Mouse (Mus musculus) myocyte (in vitro differentiated cells): Measurements from ENCODE around the gene Cd160.

Experiments
- CEBPB ChIP-seq: IDR thresholded peaks from 2 replicates; pipeline ENCODE4 v1.6.1; 2011; ENCODE audit warnings: mild to moderate bottlenecking, moderate library complexity; ENCODE audit not compliant: poor library complexity, insufficient read depth, severe bottlenecking
- E2F4 ChIP-seq: IDR thresholded peaks from one replicate; pipeline ENCODE4 v1.6.1; 2011; ENCODE audit warnings: mild to moderate bottlenecking, control low read depth, moderate library complexity; ENCODE audit not compliant: insufficient read depth
- MAX ChIP-seq: IDR thresholded peaks from one replicate; pipeline ENCODE4 v1.6.1; 2011; ENCODE audit warnings: low read depth, mild to moderate bottlenecking, control low read depth
- MYOD1 ChIP-seq, 3 experiments: IDR thresholded peaks; one replicate each; pipeline ENCODE4 v1.6.1; 2011; ENCODE audit warnings: control low read depth in 2 of 3, low read depth in 2 of 3, mild to moderate bottlenecking in 2 of 3, moderate library complexity in 1 of 3; ENCODE audit not compliant: insufficient read length in 2 of 3, control insufficient read depth in 1 of 3
- MYOG ChIP-seq, 3 experiments: IDR thresholded peaks; one replicate each; pipeline ENCODE4 v1.6.1; 2011; ENCODE audit warnings: control low read depth in 2 of 3, low read depth in 2 of 3, mild to moderate bottlenecking in 2 of 3; ENCODE audit not compliant: insufficient read length in 2 of 3, control insufficient read depth in 1 of 3, insufficient read depth in 1 of 3
- POLR2A ChIP-seq: IDR thresholded peaks from one replicate; pipeline ENCODE4 v1.6.1; 2011; ENCODE audit warnings: low read depth, mild to moderate bottlenecking, control low read depth, moderate library complexity; ENCODE audit not compliant: insufficient read length
- POLR2AphosphoS2 ChIP-seq: IDR thresholded peaks from one replicate; pipeline ENCODE4 v1.6.1; 2011; ENCODE audit warnings: low read depth, control low read depth; ENCODE audit not compliant: insufficient read length
- TCF12 ChIP-seq: IDR thresholded peaks from one replicate; pipeline ENCODE4 v1.6.1; 2011; ENCODE audit warnings: mild to moderate bottlenecking, control low read depth; ENCODE audit not compliant: poor library complexity, insufficient read depth, severe bottlenecking
- USF1 ChIP-seq: IDR thresholded peaks from one replicate; pipeline ENCODE4 v1.6.1; 2011; ENCODE audit warnings: low read depth, mild to moderate bottlenecking, control low read depth, moderate library complexity

- TF ChIP-seq USF1 (no peak), TCF12 (no peak), MYOG (IDR thresholded peaks at IDR 0.05; ENCODE audit: control insufficient read depth in 1 of 3, insufficient read depth in 1 of 3, insufficient read length in 2 of 3, low read depth in 2 of 3) (no peak), POLR2A (no peak), CEBPB (no peak), E2F4 (no peak), MAX (no peak), MYOD1 (IDR thresholded peaks at IDR 0.05; ENCODE audit: control insufficient read depth in 1 of 3, insufficient read length in 2 of 3, low read depth in 2 of 3) (no peak), POLR2AphosphoS2 (no peak)
Observed at GRCm38 (mm10) chr3:96871070-96871469, 41.9 kb upstream of the Cd160 start.
